8 mouse cellular contexts compared by ENCODE assay signal in genomic region chr5:125475601-125476285, GRCm38 (mm10). TPM values are rescaled to one million over a fixed set of nuclear protein-coding genes. Genes with fewer than 3 reads are reported as not detected.
DNase-seq lines count a peak whose midpoint lies in the region; ATAC-seq lines count a peak whose summit lies in the region.

Gene Aacs, plus strand, starts transcription at chr5:125475814.

- peak within 1 kb of the TSS; percentile 91 for H3K4me3 ChIP-seq in hindbrain, embryonic 15.5 days

- H3K4me2 ChIP-seq in hindbrain, embryonic 15.5 days, result peak within 1 kb of the TSS; percentile 80

- peak within 1 kb of the TSS; percentile 96 for H3K9ac ChIP-seq in hindbrain, embryonic 15.5 days

- peak; percentile 91 for ATAC-seq in hindbrain, embryonic 15.5 days (ENCODE audit: low FRiP score, low read depth)

- H3K27ac ChIP-seq in hindbrain, embryonic 15.5 days (replicated peaks), result peak within 1 kb of the TSS; percentile 90

- DNase-seq in T-cell, adult 2 months (ENCODE audit: low spot score), result peak; percentile 97
- DNase-seq in cerebellum, postnatal 36 days, result peak; percentile 97 to 98
- peak; percentile 97 for DNase-seq in frontal cortex, postnatal 36 days (ENCODE audit: low spot score in 2 of 2)
- peak; percentile 95 for DNase-seq in left cerebral cortex, adult 11 months (ENCODE audit: low spot score)
- DNase-seq in lung, postnatal 4 days, result peak; percentile 98 to 99
- peak; percentile 90 for DNase-seq in retina, postnatal 7 days (ENCODE audit: low read depth, low spot score)
- DNase-seq in urinary bladder, adult 2 months (ENCODE audit: low spot score), result peak; percentile 97

- H3K27me3 ChIP-seq in hindbrain, embryonic 15.5 days, result no peaks in the 10 kb centered on the region

- WGBS in hindbrain, embryonic 15.5 days, result under 1% methylated on average over 60 of the region's 60 CpGs

- H3K36me3 ChIP-seq in hindbrain, embryonic 15.5 days, result no peaks in the 10 kb centered on the region

- H3K9me3 ChIP-seq in hindbrain, embryonic 15.5 days, result no peaks in the 10 kb centered on the region

- peaks cover 44% of the 10 kb centered on the region for H3K4me1 ChIP-seq in hindbrain, embryonic 15.5 days (replicated peaks)

RNA-seq across cellular contexts. Expression of gene Aacs, which starts in this region (rescaled TPM):
- 104 and 106 TPM in 2 replicates for polyA plus RNA-seq in hindbrain, embryonic 15.5 days (2015; fragmentation: Nextera tagmentation; extraction: Ambion mirVana)
- polyA plus RNA-seq in urinary bladder, adult 2 months (2012; rRNA removed), result 27.3 and 40.5 TPM in 2 replicates

Comparison
In these comparisons a context has a peak if more than half of its experiments do, and no peak if none do; other contexts are left out.
1. Peak in every context shown above with its lines: DNase-seq, ATAC-seq, H3K4me3 ChIP-seq and H3K27ac ChIP-seq.